Mouse (Mus musculus) bone marrow macrophage, adult 2 months (primary cell): ENCODE measurements around the gene Yif1a.

ENCODE experiments used
- CTCF ChIP-seq: IDR thresholded peaks from 2 replicates; pipeline ENCODE4 v1.5.1; 2012; ENCODE audit warnings: low read depth, mild to moderate bottlenecking, low read length, moderate library complexity
- POLR2A ChIP-seq: IDR thresholded peaks from 2 replicates; pipeline ENCODE4 v1.6.1; 2012; ENCODE audit warnings: mild to moderate bottlenecking, low read depth, low read length, borderline replicate concordance

DNA sequence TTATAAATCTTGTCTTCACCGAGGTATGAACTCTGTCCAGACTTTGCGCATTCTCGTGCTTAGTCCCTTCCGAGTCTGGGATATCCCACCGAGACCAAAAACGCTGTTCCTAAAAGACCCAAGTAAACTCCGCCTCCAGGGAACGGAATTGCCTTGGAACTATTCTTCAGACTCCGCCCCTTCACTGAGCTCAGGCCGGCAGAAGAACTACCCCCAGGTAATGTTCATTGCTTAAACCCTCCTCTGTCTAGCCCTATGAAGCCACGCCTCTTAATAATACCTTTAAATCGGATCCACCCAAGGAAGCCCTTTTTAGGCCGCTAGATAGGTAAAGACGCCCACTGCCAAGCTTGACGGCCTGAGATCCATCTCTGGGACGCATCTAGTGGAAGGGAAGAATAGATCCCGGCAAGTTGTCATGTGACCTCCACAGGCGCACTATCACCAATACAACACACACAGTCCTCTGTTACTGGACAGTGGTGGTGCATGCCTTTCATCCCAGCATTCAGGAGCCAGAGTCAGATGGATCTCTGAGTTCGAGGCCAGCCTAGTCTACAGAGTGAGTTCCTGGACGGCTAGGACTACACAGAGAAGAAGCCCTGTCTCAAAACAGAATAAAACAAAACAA lies 15.8 kb upstream of the Yif1a start:
- no peak for TF ChIP-seq CTCF
- no peak for TF ChIP-seq POLR2A
